Mouse (Mus musculus): ENCODE data around the gene Lamb3.

Gene Lamb3

GRCm38 (mm10) chr1:193203821-193204220, 3.7 kb upstream of the Lamb3 start:
- no peak for DNase-seq

GRCm38 (mm10) chr1:193205431-193205830, 2.1 kb upstream of the Lamb3 start:
- no peak for DNase-seq

GRCm38 (mm10) chr1:193208178-193208577, 679 bp downstream of the Lamb3 start:
- DNase-seq, result peak; percentile 48

- no peak for DNase-seq
Observed at GRCm38 (mm10) chr1:193211371-193211770, 3.9 kb downstream of the Lamb3 start.

GRCm38 (mm10) chr1:193214053-193214452, 6.6 kb downstream of the Lamb3 start:
- DNase-seq, result no peak

- DNase-seq, result no peak
Observed at GRCm38 (mm10) chr1:193216000-193216399, 8.5 kb downstream of the Lamb3 start.

GRCm38 (mm10) chr1:193220408-193220807, 12.9 kb downstream of the Lamb3 start:
- no peak for DNase-seq

- no peak for DNase-seq
Observed at GRCm38 (mm10) chr1:193225531-193225930, 18.0 kb downstream of the Lamb3 start.

GRCm38 (mm10) chr1:193226114-193226513, 18.6 kb downstream of the Lamb3 start:
- no peak for DNase-seq

- no peak for DNase-seq
Observed at GRCm38 (mm10) chr1:193226724-193227522, 19.4 kb downstream of the Lamb3 start.

GRCm38 (mm10) chr1:193227537-193227936, 20.0 kb downstream of the Lamb3 start:
- no peak for DNase-seq

GRCm38 (mm10) chr1:193229570-193229969, 22.1 kb downstream of the Lamb3 start:
- no peak for DNase-seq

GRCm38 (mm10) chr1:193230531-193230930, 23.0 kb downstream of the Lamb3 start:
- no peak for DNase-seq

- no peak for DNase-seq
Observed at GRCm38 (mm10) chr1:193230935-193231334, 23.4 kb downstream of the Lamb3 start.

GRCm38 (mm10) chr1:193232732-193233131, 25.2 kb downstream of the Lamb3 start:
- DNase-seq, result no peak

GRCm38 (mm10) chr1:193234130-193234645, 26.7 kb downstream of the Lamb3 start:
- DNase-seq, result no peak

- DNase-seq, result no peak
Observed at GRCm38 (mm10) chr1:193234930-193235329, 27.4 kb downstream of the Lamb3 start.

- DNase-seq, result peak; percentile 32
Observed at GRCm38 (mm10) chr1:193238426-193238825, 30.9 kb downstream of the Lamb3 start.

- no peak for DNase-seq
Observed at GRCm38 (mm10) chr1:193241436-193241835, 33.9 kb downstream of the Lamb3 start.

- peak; percentile 95 for DNase-seq
Observed at GRCm38 (mm10) chr1:193242238-193242637, 34.7 kb downstream of the Lamb3 start.

GRCm38 (mm10) chr1:193242863-193243262, 35.4 kb downstream of the Lamb3 start:
- DNase-seq, result no peak

- peak; percentile 37 for DNase-seq
Observed at GRCm38 (mm10) chr1:193243571-193244193, 36.2 kb downstream of the Lamb3 start.

GRCm38 (mm10) chr1:193244235-193244634, 36.7 kb downstream of the Lamb3 start:
- no peak for DNase-seq

GRCm38 (mm10) chr1:193250026-193250425, 42.5 kb downstream of the Lamb3 start:
- DNase-seq, result no peak
